Mouse (Mus musculus): ENCODE data around the gene Tmem86a.

DNA sequence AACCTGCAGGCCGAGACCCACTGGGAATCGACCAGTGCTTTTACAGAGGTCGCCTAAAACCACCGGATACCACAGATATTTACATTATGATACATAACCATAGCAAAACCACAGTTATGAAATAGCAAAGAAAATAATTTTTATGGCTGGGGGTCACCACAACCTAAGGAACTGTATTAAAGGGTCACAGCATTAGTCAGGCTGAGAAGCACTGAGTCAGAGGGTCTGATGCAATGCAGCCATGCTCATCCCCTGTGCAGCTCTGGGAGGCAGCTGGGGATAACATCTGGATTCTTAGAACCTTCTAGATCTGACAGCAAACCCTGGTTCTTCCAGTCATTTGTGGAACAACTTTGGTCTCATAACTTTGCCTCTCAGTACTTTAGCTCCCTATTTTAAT is 19.0 kb upstream of the Tmem86a start:
- TF ChIP-seq CTCF (IDR thresholded peaks at IDR 0.05; ENCODE audit: extremely low read depth, insufficient read depth, insufficient read length, insufficient replicate concordance) (no peak), POLR2A (IDR thresholded peaks at IDR 0.05; ENCODE audit: low read depth, low read length) (no peak)

All from spleen, adult 2 months (tissue).